Mouse (Mus musculus) urinary bladder, adult 2 months (tissue): ENCODE results near the gene Slc1a3. TPM values are rescaled to one million over a fixed set of nuclear protein-coding genes. Genes with fewer than 3 reads are reported as not detected.
A peak's percentile ranks its signal among the peaks of the same experiment; 100 is the strongest.

Experiments used
- DNase-seq: peaks from one replicate; pipeline ENCODE4 v3.0.0; 2022; ENCODE audit warnings: low spot score
- polyA plus RNA-seq: library from polyadenylated mRNA; depleted of rRNA; stranded (reverse); fragments of >200 nt; gene quantifications from 2 replicates; pipeline ENCODE4 v1.2.3, GENCODE M21; 2012

Slc1a3 gene
- polyA plus RNA-seq, 1 experiment: 4.0 TPM

DNA sequence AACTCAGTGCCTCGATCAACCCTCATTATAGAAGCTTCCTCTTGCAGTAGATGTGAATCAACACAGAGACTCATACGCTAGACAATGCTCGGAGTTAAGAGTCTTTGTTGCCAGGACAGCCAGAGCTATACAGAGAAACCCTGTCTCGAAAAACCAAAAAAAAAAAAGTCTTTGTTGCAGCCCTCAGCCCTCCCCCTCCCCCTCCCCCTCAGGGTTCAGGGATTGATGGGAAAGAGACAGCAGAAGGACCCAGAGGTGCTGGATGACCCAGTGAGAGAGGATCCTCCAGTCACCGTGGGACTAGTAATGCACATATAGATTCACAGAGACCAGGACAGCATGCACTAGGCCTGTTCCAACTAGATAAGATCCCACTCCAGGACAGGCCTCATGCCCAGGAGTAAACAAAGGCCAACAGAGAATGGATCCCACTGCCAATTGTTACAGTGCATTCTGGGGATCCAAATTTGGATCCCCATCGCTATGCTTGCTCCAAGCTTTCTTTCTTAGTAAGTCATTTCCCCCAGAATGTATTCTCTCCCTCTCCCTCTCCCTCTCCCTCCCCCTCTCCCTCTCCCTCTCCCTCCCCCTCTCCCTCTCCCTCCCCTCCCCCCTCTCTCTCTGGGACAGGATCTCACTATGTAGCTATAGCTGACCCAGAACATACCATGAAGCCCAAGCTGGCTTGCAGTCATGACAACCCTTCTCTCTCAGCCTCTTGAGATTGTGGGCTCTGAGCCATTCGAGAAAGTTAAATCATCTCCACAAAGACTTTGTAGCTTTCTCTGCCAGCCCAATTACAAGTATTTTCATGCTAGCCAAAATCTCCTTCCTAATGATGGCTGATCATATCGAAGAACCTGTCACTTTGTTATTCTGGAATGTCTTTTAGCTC is 52.2 kb downstream of the Slc1a3 start:
- no peak for DNase-seq

GRCm38 (mm10) chr15:8655251-8655650 is 55.3 kb downstream of the Slc1a3 start:
- DNase-seq: no peak

- DNase-seq: no peak
Measured at GRCm38 (mm10) chr15:8652637-8653036, 57.9 kb downstream of the Slc1a3 start.

DNA sequence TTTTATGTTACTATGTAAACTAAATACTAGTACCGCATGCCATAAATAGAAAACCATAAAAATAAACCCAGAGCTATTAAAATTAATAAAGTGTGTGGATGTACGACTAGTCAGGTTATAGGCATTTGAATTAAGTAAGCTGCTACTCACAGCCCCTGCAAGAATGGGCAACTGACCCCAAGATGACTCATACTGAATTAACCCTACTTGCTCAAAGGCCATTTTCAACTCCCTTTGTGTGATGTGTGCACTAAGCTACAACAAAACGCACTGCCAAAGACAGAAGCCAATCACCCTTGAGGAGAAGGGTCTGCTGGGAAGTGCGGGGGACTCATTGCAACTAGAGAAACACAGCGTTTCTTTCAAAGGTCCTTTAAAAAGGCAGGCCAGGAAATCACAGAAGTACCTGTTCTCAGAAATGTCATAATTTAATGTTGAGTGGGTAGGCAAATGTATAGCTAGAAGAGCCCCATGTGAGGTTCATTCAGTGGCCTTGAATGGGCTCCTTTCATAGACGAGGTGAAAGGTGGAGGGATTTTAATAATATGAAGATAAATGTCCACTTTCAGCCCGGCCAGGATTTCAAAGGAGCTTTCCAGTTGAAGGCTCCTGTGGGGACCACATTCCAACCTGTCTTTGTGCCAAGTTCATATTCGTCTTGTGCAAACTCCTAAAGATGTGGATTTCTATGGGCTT is 66.4 kb downstream of the Slc1a3 start:
- no peak for DNase-seq

GRCm38 (mm10) chr15:8639856-8640255 is 70.7 kb downstream of the Slc1a3 start:
- no peak for DNase-seq

GRCm38 (mm10) chr15:8638568-8639325 is 71.8 kb downstream of the Slc1a3 start:
- no peak for DNase-seq

- DNase-seq: no peak
Measured at GRCm38 (mm10) chr15:8637283-8637682, 73.3 kb downstream of the Slc1a3 start.

DNA sequence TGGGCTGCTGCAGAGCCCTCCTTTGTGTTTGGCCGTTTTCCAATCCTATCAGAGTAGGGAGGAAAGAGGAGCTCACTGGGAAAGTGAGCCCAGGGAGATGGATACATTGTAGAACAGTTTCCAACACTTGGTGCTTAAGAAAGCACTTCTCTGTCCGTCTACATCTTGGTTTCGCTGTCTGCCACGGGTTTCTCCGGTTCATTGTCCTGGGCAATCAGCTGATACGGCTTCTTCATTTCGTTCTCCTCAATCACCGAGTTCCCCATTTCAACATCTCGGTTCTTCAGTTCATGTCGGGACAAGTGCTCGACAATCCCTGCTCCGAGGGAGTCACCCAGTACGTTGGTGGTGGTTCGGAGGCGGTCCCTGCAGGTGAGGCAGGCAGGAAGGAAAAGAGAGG is 74.6 kb downstream of the Slc1a3 start:
- no peak for DNase-seq

DNA sequence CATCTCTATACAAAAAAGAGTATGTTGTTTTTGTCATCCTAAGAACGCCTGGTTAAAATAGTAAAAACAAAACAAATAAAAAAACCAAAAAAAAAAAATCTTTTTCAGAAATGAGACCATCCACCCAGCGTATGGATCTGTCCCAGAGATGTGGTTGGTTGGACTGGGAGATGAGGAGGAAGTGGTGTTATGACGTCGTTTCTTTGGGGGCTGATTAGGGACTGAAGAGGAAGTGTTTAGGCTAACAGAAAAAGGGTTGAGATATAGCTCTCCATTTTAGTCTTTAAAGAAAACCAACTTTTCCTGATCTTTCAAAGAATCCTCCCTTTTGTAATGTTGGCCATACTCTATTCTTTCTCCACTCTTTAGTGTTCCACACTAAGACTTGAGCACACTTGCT is 75.8 kb downstream of the Slc1a3 start:
- no peak for DNase-seq

DNA sequence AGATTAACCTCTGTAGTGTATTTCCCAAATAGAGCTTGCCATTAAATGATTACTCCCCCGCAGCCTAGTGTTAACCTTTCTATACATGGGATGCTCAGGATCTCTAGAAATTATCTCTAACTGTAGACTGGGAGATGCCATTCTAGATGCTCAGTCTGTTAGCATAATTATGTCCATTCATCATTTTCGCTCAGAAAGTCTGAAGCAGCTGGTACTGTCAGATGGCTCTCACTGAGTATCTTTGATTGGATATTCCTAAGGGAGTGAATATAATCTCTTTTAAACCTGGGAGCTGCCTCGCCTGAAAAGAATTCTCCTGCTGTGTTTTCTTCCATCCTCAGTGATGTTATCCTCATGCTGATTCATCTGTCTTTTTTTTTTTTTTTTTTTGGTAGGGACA is 76.2 kb downstream of the Slc1a3 start:
- DNase-seq: no peak

GRCm38 (mm10) chr15:8633375-8633774 is 77.2 kb downstream of the Slc1a3 start:
- DNase-seq: no peak

DNA sequence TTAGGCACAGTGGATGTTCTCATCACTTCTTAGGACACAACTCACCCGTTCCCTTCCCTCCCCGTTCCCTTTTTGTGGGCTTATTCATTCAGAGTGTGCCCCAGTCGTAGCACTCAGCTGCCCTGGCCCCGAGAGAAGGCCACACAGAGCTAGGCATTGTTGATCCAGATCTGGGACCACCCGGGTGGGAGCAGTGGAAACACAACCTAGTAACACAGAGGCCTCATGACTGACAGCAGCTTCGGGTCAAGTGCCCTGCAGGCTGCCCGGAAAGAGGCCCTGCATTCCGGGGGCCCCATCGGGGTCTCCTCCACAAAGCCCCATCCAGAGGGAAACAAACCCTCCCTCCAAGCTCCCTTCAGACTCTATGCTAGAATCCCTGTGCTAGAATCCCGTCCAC is 78.2 kb downstream of the Slc1a3 start:
- no peak for DNase-seq

GRCm38 (mm10) chr15:8629317-8629831 is 81.2 kb downstream of the Slc1a3 start:
- DNase-seq: peak; percentile 40

DNA sequence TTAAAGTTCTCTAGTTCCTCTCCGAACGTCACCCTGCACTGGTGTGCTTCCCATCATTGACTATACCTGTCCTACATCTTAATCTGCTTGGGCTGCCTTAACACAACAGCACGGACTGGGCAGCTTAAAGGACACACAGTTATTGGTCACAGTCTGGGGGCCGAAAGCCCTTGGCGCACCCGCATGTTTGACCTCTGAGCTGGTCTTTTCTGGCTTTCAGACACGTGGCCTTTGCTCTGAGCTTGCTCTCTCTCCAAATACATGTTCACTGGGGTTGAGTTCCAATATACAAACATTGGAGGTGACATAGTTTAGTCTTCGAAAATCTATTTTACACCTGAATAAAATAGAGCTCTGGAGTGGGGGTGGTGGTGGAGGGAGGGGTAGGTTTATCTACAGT is 82.4 kb downstream of the Slc1a3 start:
- DNase-seq: no peak

DNA sequence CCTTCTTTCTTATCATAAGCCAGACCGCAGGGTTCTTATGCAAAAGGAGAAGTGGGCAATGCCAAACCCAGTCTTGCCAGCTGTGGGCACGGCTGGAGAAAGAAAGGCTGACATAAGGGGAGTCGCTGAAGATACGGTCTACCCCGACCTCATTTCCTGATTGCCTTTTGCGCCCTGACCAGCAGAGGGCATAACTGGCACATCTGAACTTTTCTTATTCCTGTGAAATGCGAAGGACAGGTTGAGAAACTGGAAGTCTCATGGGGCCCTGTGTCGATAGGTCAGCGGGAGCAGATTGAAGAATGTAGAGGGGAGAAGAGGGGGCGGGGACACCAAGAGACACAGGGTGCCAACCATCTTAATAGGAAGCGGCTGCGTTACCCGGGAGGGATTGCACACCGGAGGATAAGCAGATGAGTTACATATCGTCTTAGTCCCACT is 83.4 kb downstream of the Slc1a3 start:
- DNase-seq: peak; percentile 43

- DNase-seq: no peak
Measured at GRCm38 (mm10) chr15:8625370-8625769, 85.2 kb downstream of the Slc1a3 start.

GRCm38 (mm10) chr15:8623879-8624278 is 86.7 kb downstream of the Slc1a3 start:
- DNase-seq: no peak

DNA sequence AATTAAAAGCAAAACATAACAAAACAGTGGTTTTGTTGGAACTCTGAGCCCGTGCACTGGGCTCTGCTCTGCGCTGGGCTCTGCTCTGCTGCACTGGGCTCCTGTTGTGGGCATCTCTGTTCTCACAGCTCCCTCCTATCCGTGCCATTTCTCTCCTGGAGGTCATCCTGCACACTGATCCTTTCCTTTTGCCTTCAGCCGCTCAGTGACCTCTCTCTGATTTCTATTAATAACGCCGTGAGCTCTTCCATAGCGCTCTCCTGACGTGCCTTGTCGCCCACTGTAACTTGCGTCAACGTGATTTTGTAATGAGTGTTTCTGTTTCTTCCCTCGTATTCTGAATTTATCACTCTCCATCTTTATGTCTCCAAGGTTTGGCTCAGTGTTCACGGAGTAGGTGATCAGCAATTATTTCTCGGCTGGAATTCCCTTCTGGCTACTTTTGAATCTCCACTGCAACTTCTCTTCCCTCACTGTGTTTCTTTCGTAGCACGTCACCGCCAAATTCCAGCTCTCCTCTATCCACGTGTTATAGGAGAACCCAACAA is 91.0 kb downstream of the Slc1a3 start:
- DNase-seq: no peak

GRCm38 (mm10) chr15:8616290-8616689 is 94.3 kb downstream of the Slc1a3 start:
- no peak for DNase-seq

DNA sequence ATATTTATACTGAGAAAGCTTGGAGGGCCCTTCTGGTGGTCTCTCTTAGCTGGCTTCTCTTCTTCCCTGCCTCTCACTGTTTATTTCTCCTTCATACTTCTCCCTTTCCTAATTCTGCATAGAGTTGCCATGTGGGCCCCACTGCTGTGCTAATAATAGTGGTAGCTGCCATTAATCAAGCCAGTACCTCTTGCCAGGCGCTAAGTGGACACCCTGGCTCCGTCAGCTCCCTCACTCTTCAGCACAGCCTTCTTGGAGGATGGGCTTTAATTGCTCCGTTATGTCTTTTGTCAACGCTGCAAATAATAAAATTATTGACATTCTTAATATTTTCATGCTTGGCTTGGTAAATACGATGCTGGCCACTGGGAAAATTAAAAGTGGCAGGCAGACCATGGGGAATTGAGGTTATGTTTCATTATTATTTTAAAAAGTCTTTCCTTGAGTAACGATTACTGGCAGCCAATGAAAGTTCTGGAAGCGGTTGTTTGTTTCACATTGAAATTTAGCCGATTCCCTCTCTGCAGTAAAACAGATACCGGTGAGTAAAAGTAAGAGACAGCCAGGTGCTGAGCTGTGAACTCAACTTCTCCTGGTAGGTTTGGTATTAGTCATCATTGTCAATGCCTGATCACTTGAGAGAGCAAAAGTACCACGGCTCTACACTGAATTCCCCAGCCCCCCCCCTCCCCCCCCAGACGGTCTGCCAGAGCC is 94.9 kb downstream of the Slc1a3 start:
- no peak for DNase-seq

DNA sequence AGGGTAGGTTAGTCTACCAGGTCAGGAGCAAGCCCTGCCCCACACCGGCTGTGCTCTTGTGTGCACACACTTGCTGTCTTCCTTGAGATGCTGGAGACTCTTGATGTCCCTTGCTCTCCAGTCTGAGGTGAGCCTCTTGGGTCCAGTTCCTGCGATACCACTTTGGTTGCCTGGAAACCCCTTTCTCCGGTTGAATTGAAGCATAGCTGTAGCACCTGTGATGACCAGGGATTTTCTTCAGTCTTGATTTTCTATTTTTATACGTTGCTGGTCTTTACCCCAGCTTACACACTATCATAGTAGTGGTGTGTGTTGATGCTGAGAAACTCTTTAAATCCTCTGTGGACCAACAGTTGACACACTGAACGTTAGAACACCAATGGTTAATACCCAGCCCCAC is 95.9 kb downstream of the Slc1a3 start:
- DNase-seq: no peak
